Mouse (Mus musculus) intestine, embryonic 14.5 days (tissue): ENCODE data around the gene Slc47a1. TPM values are rescaled to one million over a fixed set of nuclear protein-coding genes. Genes with fewer than 3 reads are reported as not detected.
"Not testable (repeated sequence)": the region's sequence is repeated elsewhere in the genome, so short reads cannot be mapped to it uniquely, and the experiment has no call there.

Experiments
- ATAC-seq: fragments of 200-750 bp; cut with Nextera tagmentation; replicated peaks from 2 replicates; pipeline ENCODE4 v1.8.0; 2017; ENCODE audit warnings: low read depth, moderate number of reproducible peaks, moderate TSS enrichment, moderate library complexity; ENCODE audit not compliant: low FRiP score, low TSS enrichment
- DNase-seq: peaks from one replicate; pipeline ENCODE4 v3.0.0-alpha.2; 2018; ENCODE audit warnings: low spot score
- H3K27ac ChIP-seq: fragments of 300-500 bp; sonication (generic); 2 replicates; pipeline ENCODE4 v1.5.1; 2014; ENCODE audit warnings: low read depth, mild to moderate bottlenecking, control low read depth
- H3K27me3 ChIP-seq: fragments of 300-500 bp; sonication (generic); replicated peaks from 2 replicates; pipeline ENCODE4 v1.6.1; 2014; ENCODE audit warnings: low read length, control low read depth; ENCODE audit not compliant: control insufficient read depth, insufficient read depth
- H3K36me3 ChIP-seq: fragments of 300-500 bp; sonication (generic); 2 replicates; pipeline ENCODE4 v1.6.1; 2014; ENCODE audit warnings: low read length, control low read depth; ENCODE audit not compliant: control insufficient read depth, insufficient read depth
- H3K4me1 ChIP-seq: fragments of 300-500 bp; sonication (generic); replicated peaks from 2 replicates; pipeline ENCODE4 v1.6.1; 2014; ENCODE audit warnings: low read length, control low read depth, mixed read lengths; ENCODE audit not compliant: control insufficient read depth, insufficient read depth
- H3K4me2 ChIP-seq: fragments of 300-500 bp; sonication (generic); 2 replicates; pipeline ENCODE4 v1.6.1; 2014; ENCODE audit warnings: low read length
- H3K4me3 ChIP-seq: fragments of 300-500 bp; sonication (generic); 2 replicates; pipeline ENCODE4 v1.5.1; 2014; ENCODE audit warnings: low read depth, low read length, control low read depth, mixed read lengths
- H3K9ac ChIP-seq: fragments of 300-500 bp; sonication (generic); 2 replicates; pipeline ENCODE4 v1.6.1; 2014; ENCODE audit warnings: mild to moderate bottlenecking, low read length
- H3K9me3 ChIP-seq: fragments of 300-500 bp; sonication (generic); 2 replicates; pipeline ENCODE4 v1.6.1; 2016; ENCODE audit warnings: low read length, control low read depth; ENCODE audit not compliant: control insufficient read depth
- WGBS: fragments of 180-500 bp; shearing (Covaris S2); extraction: QIAGEN DNeasy Blood & Tissue Kit; methylation state at CpG from one replicate; pipeline ENCODE4 v1.1.7; 2014; 5-methylcytosine and 5-hydroxymethylcytosine counted together
- polyA plus RNA-seq: library from polyadenylated mRNA; unstranded; fragments of >200 nt; fragmentation: Nextera tagmentation; extraction: Ambion mirVana; gene quantifications from 2 replicates; pipeline ENCODE4 v1.2.1, GENCODE M21; 2014

The Slc47a1 gene
- polyA plus RNA-seq, 1 experiment from 2014 or later = 0.43 TPM

DNA sequence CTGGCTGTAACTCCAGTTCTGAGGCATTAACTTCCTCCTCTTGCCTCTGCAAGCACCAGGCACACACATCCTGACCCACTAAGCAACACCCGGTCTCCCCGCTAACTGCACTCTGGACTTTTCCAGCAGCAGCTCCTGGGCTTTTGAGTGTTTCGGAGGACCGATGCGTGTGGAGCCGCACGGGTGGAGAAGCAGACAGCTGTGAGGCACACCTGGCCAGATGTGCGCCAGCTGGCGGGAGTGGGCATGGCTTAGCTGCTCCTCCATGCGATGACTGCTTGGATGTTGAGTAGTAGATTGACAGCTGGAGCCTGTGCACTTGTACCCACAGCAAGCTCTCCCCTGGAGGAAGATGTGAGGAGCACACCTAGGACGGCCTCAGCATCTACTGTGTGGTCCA, 33.1 kb upstream of the Slc47a1 start:
- Histone ChIP-seq H3K4me2 (no peak overlapping the region), H3K9ac (no peak overlapping the region)
- WGBS = 75% methylated on average over 11 of the region's 11 CpGs

DNA sequence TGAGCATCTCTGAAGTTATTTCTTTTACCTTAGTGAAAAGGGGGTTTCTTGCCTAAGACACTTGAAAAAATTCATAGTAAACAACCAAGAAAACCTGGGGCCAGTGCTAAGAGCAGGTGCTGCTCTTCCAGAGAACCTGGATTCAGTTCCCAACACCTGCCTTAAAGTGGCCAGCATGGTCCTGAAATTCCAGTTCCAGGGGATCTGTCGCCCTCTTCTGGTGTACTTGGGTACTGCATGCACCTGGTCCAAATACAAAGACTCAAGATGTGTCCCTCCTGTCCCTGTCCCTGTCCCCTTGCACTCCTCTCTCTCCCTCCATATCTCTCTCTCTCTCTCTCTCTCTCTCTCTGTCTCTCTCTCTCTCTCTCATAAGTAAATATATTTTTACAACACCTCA, 32.0 kb upstream of the Slc47a1 start:
- no peak for ATAC-seq

More for the DNA sequence above, 33.1 kb upstream of the Slc47a1 start:
- H3K36me3 ChIP-seq = no peaks in the 10 kb centered on the region
- H3K9me3 ChIP-seq = no peaks in the 10 kb centered on the region
- H3K4me3 ChIP-seq = no peak overlapping the region
- no peak for DNase-seq
- H3K27ac ChIP-seq = no peak overlapping the region
- H3K4me1 ChIP-seq = no peaks in the 10 kb centered on the region
- no peaks in the 10 kb centered on the region for H3K27me3 ChIP-seq
- no peak for ATAC-seq

DNA sequence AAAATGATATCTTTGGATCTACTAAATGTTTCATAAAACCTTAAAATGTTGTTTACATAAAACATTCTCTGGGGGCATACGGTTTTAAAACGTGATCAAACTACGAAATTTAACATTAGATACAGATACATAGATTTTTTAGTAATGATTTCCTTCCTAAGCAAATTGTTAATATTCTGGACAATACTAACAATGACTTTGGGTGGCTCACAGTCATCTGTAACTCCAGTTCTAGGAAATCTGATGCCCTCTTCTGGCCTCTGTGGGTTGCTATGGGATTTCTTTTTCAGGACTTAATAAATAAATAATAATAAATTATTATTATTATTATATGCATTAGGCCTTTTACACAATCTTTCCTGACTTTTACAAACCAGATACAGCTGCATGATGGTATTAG, 30.9 kb upstream of the Slc47a1 start:
- Histone ChIP-seq H3K27ac (no peak overlapping the region), H3K27me3 (no peaks in the 10 kb centered on the region), H3K36me3 (no peaks in the 10 kb centered on the region), H3K4me3 (peak overlapping the region; percentile 52), H3K4me1 (no peaks in the 10 kb centered on the region), H3K4me2 (peak overlapping the region; percentile 63), H3K9ac (no peak overlapping the region; the same call in 1 of the 2 replicates), H3K9me3 (no peaks in the 10 kb centered on the region)
- WGBS = 21% methylated on average over 3 of the region's 3 CpGs
- ATAC-seq (no peak), DNase-seq (no peak)

More for the DNA sequence above, 32.0 kb upstream of the Slc47a1 start:
- no peaks in the 10 kb centered on the region for H3K9me3 ChIP-seq
- WGBS = 0% methylated on average over 1 of the region's 1 CpGs
- H3K27ac ChIP-seq = no peak overlapping the region
- H3K9ac ChIP-seq = no peak overlapping the region
- H3K36me3 ChIP-seq = no peaks in the 10 kb centered on the region
- H3K4me3 ChIP-seq = no peak overlapping the region
- DNase-seq = peak; percentile 98
- no peaks in the 10 kb centered on the region for H3K27me3 ChIP-seq
- no peak overlapping the region for H3K4me2 ChIP-seq
- no peaks in the 10 kb centered on the region for H3K4me1 ChIP-seq

DNA sequence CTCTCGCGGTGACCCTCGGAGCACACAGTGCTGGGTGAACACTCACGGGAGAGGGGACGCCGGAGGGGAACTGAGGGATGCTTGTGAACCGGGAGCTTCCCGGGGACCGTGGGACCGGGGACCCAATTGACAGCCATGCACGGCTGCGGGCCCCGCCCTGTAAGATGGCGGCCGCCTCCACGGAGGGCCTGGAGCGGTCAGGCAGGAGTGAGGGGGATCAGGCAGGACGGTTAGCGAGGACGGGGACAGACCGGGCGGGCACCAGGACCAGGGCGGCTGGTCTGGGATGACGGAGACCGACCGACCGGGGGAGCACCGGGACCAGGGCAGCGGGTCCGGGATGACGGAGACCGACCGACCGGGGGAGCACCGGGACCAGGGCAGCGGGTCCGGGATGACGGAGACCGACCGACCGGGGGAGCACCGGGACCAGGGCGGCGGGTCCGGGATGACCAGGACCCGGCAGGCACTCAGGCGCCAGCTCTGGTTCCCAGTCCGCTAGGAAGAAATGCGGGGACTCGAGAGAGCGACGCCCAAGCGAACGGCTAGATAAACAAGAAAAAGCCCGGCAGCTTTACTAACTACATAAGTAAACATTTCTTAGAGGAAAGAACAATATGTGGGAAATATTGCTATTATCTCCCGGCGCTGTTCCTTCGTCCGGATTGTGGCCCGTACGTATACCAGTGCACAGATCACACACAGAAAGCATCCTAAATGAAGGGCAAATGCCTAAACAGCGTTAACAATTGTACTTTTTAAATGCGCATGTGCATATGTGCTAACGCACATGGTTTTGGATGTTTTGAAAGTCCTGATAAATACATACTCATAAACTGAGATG, 30.3 kb upstream of the Slc47a1 start:
- Histone ChIP-seq H3K27me3 (no peaks in the 10 kb centered on the region), H3K4me3 (peak overlapping the region; percentile 52), H3K36me3 (no peaks in the 10 kb centered on the region), H3K4me1 (no peaks in the 10 kb centered on the region), H3K4me2 (peak overlapping the region; percentile 63), H3K9ac (peak overlapping the region; percentile 55), H3K9me3 (no peaks in the 10 kb centered on the region), H3K27ac (peak overlapping the region; percentile 82)
- DNase-seq = peak; percentile 72
- under 1% methylated on average over 64 of the region's 64 CpGs for WGBS
- peak; percentile 90 for ATAC-seq

DNA sequence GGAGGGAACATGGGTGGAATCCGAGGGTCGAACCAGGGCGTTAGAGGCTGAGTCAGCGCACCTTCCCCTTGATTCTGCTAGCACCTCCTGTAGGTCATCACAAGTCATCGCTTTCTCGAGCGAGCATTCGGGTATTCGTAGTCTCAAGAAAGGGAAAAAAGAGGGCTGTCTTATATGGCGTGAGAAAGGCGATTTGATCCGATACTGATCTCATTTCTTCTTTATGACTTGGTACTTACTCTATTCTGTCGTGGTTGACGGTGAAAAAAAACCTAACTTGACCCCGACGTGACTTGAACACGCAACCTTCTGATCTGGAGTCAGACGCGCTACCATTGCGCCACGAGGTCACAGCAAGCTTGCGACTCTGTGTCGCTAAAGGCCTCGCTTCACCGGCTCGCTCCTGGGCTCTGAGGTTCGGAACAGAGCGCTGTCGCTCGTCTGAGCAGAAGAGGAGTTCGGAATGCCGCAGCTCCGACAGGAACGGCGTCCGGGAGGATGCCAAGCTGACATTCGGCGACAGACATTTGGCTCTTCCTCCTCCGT, 29.6 kb upstream of the Slc47a1 start:
- peak overlapping the region; percentile 55 for H3K9ac ChIP-seq
- DNase-seq = peak; percentile 99
- H3K9me3 ChIP-seq = no peaks in the 10 kb centered on the region
- no peaks in the 10 kb centered on the region for H3K36me3 ChIP-seq
- no peaks in the 10 kb centered on the region for H3K27me3 ChIP-seq
- WGBS = 1% methylated on average over 39 of the region's 39 CpGs
- peak overlapping the region; percentile 63 for H3K4me2 ChIP-seq
- H3K4me3 ChIP-seq = peak overlapping the region; percentile 52
- peak overlapping the region; percentile 82 for H3K27ac ChIP-seq
- peak; percentile 90 for ATAC-seq
- H3K4me1 ChIP-seq = no peaks in the 10 kb centered on the region

DNA sequence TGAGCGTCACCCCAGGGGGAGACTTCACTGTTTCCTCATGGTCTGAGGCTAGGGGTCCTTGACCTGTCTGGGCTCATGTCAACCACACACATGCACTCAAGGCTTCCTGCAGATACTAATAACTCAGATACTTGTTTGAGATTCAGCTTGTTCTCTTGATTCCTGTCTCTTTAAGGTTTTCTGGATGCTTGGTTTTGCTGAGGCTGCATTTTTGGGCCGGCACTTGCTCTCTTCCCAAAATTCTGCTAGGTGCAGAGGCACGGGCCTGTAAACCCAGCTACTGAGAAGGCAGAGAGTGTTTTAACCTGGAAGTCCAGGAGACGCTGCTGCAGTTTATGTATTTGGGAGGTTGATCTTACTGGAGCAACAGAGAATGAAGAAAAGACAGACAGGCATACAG, 23.6 kb upstream of the Slc47a1 start:
- WGBS = 88% methylated on average over 4 of the region's 4 CpGs
- DNase-seq = no peak

DNA sequence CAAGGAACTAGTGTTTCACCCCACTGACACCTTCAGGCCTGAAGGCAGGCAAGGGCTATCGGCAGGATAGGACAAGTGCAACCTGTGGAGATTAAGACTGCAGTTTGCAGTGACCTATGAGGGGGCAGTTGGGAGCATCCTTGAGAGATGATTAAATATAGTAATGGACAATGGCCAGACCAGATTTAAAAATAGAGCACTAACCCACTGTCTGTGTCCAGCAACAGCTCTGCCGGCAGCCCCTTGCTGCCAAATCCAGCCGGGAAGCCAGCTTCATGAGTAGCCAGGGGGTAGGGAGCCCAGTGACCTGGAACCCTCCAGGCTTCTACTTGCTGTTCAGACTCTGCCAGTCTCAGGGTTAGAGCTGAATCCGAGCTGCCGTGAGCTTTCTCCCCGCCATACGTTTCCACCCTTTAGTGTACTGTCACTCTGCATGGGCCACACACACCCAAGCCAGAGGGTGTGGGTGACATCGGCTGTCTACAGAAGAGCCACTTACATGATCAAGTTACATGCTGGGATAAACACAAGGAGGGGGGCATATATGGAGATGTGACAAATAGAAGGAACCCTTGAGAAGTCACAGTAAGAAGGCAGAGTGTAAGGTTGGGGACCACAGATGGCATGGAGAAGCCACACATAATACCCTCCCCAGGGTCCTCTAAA, 22.7 kb upstream of the Slc47a1 start:
- no peak overlapping the region for H3K4me2 ChIP-seq
- no peaks in the 10 kb centered on the region for H3K36me3 ChIP-seq
- 80% methylated on average over 8 of the region's 8 CpGs for WGBS
- H3K4me3 ChIP-seq = no peak overlapping the region
- no peaks in the 10 kb centered on the region for H3K4me1 ChIP-seq
- no peak overlapping the region for H3K9ac ChIP-seq
- no peaks in the 10 kb centered on the region for H3K27me3 ChIP-seq
- no peaks in the 10 kb centered on the region for H3K9me3 ChIP-seq
- H3K27ac ChIP-seq = no peak overlapping the region
- no peak for ATAC-seq
- DNase-seq = no peak

More for the DNA sequence above, 23.6 kb upstream of the Slc47a1 start:
- Histone ChIP-seq H3K4me2 (no peak overlapping the region), H3K4me3 (no peak overlapping the region), H3K27me3 (no peaks in the 10 kb centered on the region), H3K9ac (no peak overlapping the region), H3K27ac (no peak overlapping the region), H3K4me1 (no peaks in the 10 kb centered on the region), H3K36me3 (no peaks in the 10 kb centered on the region), H3K9me3 (no peaks in the 10 kb centered on the region)
- no peak for ATAC-seq

DNA sequence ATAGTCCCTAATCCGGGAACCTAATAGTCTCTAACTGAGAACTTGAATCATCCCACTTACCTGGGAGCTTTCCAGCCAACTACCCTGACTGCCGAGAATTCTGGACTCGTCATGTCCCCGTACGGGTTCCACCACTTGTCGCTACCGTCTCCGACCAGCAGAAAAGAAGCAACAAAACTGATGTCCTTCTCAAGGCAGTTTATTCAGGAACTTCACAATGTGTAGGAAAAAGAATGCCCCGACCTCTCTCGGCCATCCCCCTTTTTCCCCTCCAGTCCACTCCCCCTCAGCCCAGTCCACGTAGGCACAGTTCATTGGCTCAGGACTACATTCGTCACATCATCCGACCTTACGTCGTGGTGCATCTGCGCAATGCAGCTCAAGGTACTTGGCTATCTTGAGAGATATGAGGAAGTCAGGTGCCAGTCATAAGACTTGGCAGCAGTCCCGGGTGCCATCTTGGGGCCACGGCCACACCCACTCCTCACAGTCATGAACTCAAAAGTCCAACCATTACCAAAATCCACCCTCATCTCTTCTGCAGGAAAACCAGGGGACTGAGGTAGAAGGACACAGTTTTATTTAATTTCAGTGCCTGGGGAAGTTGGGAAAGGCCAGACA, 19.4 kb upstream of the Slc47a1 start:
- WGBS = 93% methylated on average over 18 of the region's 18 CpGs
- not testable (repeated sequence) for H3K36me3 ChIP-seq, H3K4me2 ChIP-seq, H3K27me3 ChIP-seq, H3K4me3 ChIP-seq, DNase-seq, H3K9me3 ChIP-seq, ATAC-seq, H3K4me1 ChIP-seq, H3K27ac ChIP-seq, H3K9ac ChIP-seq
